Mouse (Mus musculus): ENCODE measurements around the gene Tgfb3.

Gene Tgfb3

GRCm38 (mm10) chr12:86078553-86079201 is at the start of gene Tgfb3:
TSS of gene Tgfb3 (minus strand) at chr12:86079041.
- in situ Hi-C loops (cut with MboI, MseI) = loop anchor here (5.0 to 25.0 kb wide), 4 partner anchors 51 to 216 kb away; no protein-coding TSS in a partner anchor

- in situ Hi-C loops (cut with MboI, MseI) = loop anchor here in 1 of 2 experiments (5.0 kb wide), 1 partner anchor 274 kb away; no protein-coding TSS in a partner anchor
Measured at GRCm38 (mm10) chr12:86128122-86128521, 49.3 kb upstream of the Tgfb3 start.

GRCm38 (mm10) chr12:86124016-86124415 is 45.2 kb upstream of the Tgfb3 start:
- in situ Hi-C loops (cut with MboI, MseI) = no loop called here

- in situ Hi-C loops (cut with MboI, MseI) = no loop called here
Measured at GRCm38 (mm10) chr12:86116295-86116835, 37.5 kb upstream of the Tgfb3 start.

- in situ Hi-C loops (cut with MboI, MseI) = no loop called here
Measured at GRCm38 (mm10) chr12:86110637-86111036, 31.8 kb upstream of the Tgfb3 start.

- in situ Hi-C loops (cut with MboI, MseI) = no loop called here
Measured at GRCm38 (mm10) chr12:86109531-86109930, 30.7 kb upstream of the Tgfb3 start.

- in situ Hi-C loops (cut with MboI, MseI) = no loop called here
Measured at GRCm38 (mm10) chr12:86107645-86108044, 28.8 kb upstream of the Tgfb3 start.

GRCm38 (mm10) chr12:86106086-86106485 is 27.2 kb upstream of the Tgfb3 start:
- in situ Hi-C loops (cut with MboI, MseI) = no loop called here

- in situ Hi-C loops (cut with MboI, MseI) = no loop called here
Measured at GRCm38 (mm10) chr12:86105546-86105945, 26.7 kb upstream of the Tgfb3 start.

- in situ Hi-C loops (cut with MboI, MseI) = no loop called here
Measured at GRCm38 (mm10) chr12:86104297-86104696, 25.5 kb upstream of the Tgfb3 start.

- in situ Hi-C loops (cut with MboI, MseI) = no loop called here
Measured at GRCm38 (mm10) chr12:86103852-86104251, 25.0 kb upstream of the Tgfb3 start.

GRCm38 (mm10) chr12:86103391-86103790 is 24.6 kb upstream of the Tgfb3 start:
- in situ Hi-C loops (cut with MboI, MseI) = no loop called here

GRCm38 (mm10) chr12:86102686-86103085 is 23.8 kb upstream of the Tgfb3 start:
- in situ Hi-C loops (cut with MboI, MseI) = no loop called here

- in situ Hi-C loops (cut with MboI, MseI) = no loop called here
Measured at GRCm38 (mm10) chr12:86100711-86101110, 21.9 kb upstream of the Tgfb3 start.

- in situ Hi-C loops (cut with MboI, MseI) = loop anchor here in 1 of 2 experiments (25.0 kb wide), 1 partner anchor 235 kb away; no protein-coding TSS in a partner anchor
Measured at GRCm38 (mm10) chr12:86097781-86098180, 18.9 kb upstream of the Tgfb3 start.

- in situ Hi-C loops (cut with MboI, MseI) = loop anchor here in 1 of 2 experiments (25.0 kb wide), 1 partner anchor 234 kb away; no protein-coding TSS in a partner anchor
Measured at GRCm38 (mm10) chr12:86095806-86096205, 17.0 kb upstream of the Tgfb3 start.

- in situ Hi-C loops (cut with MboI, MseI) = loop anchor here in 1 of 2 experiments (25.0 kb wide), 1 partner anchor 232 kb away; no protein-coding TSS in a partner anchor
Measured at GRCm38 (mm10) chr12:86094075-86094474, 15.2 kb upstream of the Tgfb3 start.

GRCm38 (mm10) chr12:86091601-86092132 is 12.8 kb upstream of the Tgfb3 start:
- in situ Hi-C loops (cut with MboI, MseI) = loop anchor here in 1 of 2 experiments (25.0 kb wide), 1 partner anchor 229 kb away; no protein-coding TSS in a partner anchor

- in situ Hi-C loops (cut with MboI, MseI) = loop anchor here in 1 of 2 experiments (25.0 kb wide), 1 partner anchor 228 kb away; no protein-coding TSS in a partner anchor
Measured at GRCm38 (mm10) chr12:86090764-86091163, 11.9 kb upstream of the Tgfb3 start.

- in situ Hi-C loops (cut with MboI, MseI) = loop anchor here in 1 of 2 experiments (25.0 kb wide), 1 partner anchor 226 kb away; no protein-coding TSS in a partner anchor
Measured at GRCm38 (mm10) chr12:86088042-86088441, 9.2 kb upstream of the Tgfb3 start.

GRCm38 (mm10) chr12:86086550-86086949 is 7.7 kb upstream of the Tgfb3 start:
- in situ Hi-C loops (cut with MboI, MseI) = loop anchor here in 1 of 2 experiments (25.0 kb wide), 1 partner anchor 224 kb away; no protein-coding TSS in a partner anchor

- in situ Hi-C loops (cut with MboI, MseI) = loop anchor here in 1 of 2 experiments (25.0 kb wide), 1 partner anchor 224 kb away; no protein-coding TSS in a partner anchor
Measured at GRCm38 (mm10) chr12:86085873-86086272, 7.0 kb upstream of the Tgfb3 start.
